Mouse (Mus musculus): Measurements from ENCODE around the gene Ttc13. TPM values are rescaled to one million over a fixed set of nuclear protein-coding genes. Genes with fewer than 3 reads are reported as not detected.

Ttc13 gene
- polyA plus RNA-seq, 1 experiment from 2014 or later, result 29.0 TPM

DNA sequence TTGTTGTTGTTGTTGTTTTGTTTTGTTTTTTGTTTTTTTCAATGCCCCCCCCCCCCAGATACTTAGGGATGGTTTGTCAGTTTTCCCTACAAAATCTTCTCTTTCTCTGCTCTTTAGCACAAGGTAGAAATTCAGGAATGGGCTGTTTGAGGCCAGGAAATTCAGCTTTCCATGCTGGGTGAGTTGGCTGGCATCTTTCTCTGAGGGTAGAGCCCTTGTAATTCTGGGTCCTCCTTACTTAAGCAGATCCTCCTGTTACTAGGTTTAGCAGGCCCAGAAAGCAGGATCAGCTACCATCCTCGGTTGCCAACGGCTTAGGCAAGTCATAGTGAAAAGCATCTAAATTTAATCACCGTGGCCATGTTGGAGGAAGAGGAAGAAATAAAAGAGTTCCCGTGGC, 90.9 kb downstream of the Ttc13 start:
- H3K4me3 ChIP-seq (replicated peaks; ENCODE audit: low read depth, low read length), result no peak overlapping the region
- no peak for TF ChIP-seq CTCF (IDR thresholded peaks at IDR 0.05; ENCODE audit: low read depth)
- H3K27me3 ChIP-seq (ENCODE audit: insufficient read depth, low read length), result no peaks in the 10 kb centered on the region
- H3K4me2 ChIP-seq (ENCODE audit: low read length), result no peak overlapping the region
- no peaks in the 10 kb centered on the region for H3K4me1 ChIP-seq (replicated peaks; ENCODE audit: insufficient read depth, low read length)
- H3K36me3 ChIP-seq (ENCODE audit: insufficient read depth, low read length), result 0 out of 2 replicates have a peak, but pooled peaks cover 3% of the 10 kb centered on the region
- no peak for DNase-seq (ENCODE audit: low spot score)
- H3K9ac ChIP-seq (ENCODE audit: low read depth, low read length), result no peak overlapping the region
- no peak for ATAC-seq (replicated peaks; ENCODE audit: low FRiP score, low read depth)
- WGBS, result 81% methylated on average over 4 of the region's 4 CpGs
- no peaks in the 10 kb centered on the region for H3K9me3 ChIP-seq (replicated peaks; ENCODE audit: low read length)
- H3K27ac ChIP-seq, result no peak overlapping the region

GRCm38 (mm10) chr8:124630489-124630888, 91.3 kb downstream of the Ttc13 start:
- no peak overlapping the region for H3K4me2 ChIP-seq (ENCODE audit: low read length)
- TF ChIP-seq CTCF (IDR thresholded peaks at IDR 0.05; ENCODE audit: low read depth), result no peak
- no peak for ATAC-seq (replicated peaks; ENCODE audit: low FRiP score, low read depth)
- no peak overlapping the region for H3K4me3 ChIP-seq (replicated peaks; ENCODE audit: low read depth, low read length)
- H3K36me3 ChIP-seq (ENCODE audit: insufficient read depth, low read length), result 0 out of 2 replicates have a peak, but pooled peaks cover 3% of the 10 kb centered on the region
- no peaks in the 10 kb centered on the region for H3K9me3 ChIP-seq (replicated peaks; ENCODE audit: low read length)
- peak; percentile 64 for DNase-seq (ENCODE audit: low spot score)
- no peaks in the 10 kb centered on the region for H3K4me1 ChIP-seq (replicated peaks; ENCODE audit: insufficient read depth, low read length)
- no peaks in the 10 kb centered on the region for H3K27me3 ChIP-seq (ENCODE audit: insufficient read depth, low read length)
- 72% methylated on average over 6 of the region's 6 CpGs for WGBS
- no peak overlapping the region for H3K9ac ChIP-seq (ENCODE audit: low read depth, low read length)
- H3K27ac ChIP-seq, result no peak overlapping the region

- H3K9ac ChIP-seq (ENCODE audit: low read depth, low read length), result no peak overlapping the region
- WGBS, result 89% methylated on average over 9 of the region's 9 CpGs
- H3K4me2 ChIP-seq (ENCODE audit: low read length), result no peak overlapping the region
- no peaks in the 10 kb centered on the region for H3K36me3 ChIP-seq (ENCODE audit: insufficient read depth, low read length)
- ATAC-seq (replicated peaks; ENCODE audit: low FRiP score, low read depth), result no peak
- no peaks in the 10 kb centered on the region for H3K9me3 ChIP-seq (replicated peaks; ENCODE audit: low read length)
- no peak for DNase-seq (ENCODE audit: low spot score)
- H3K4me1 ChIP-seq (replicated peaks; ENCODE audit: insufficient read depth, low read length), result no peaks in the 10 kb centered on the region
- no peak overlapping the region for H3K4me3 ChIP-seq (replicated peaks; ENCODE audit: low read depth, low read length)
- no peaks in the 10 kb centered on the region for H3K27me3 ChIP-seq (ENCODE audit: insufficient read depth, low read length)
- H3K27ac ChIP-seq, result no peak overlapping the region
- TF ChIP-seq CTCF (IDR thresholded peaks at IDR 0.05; ENCODE audit: low read depth), result no peak
These were observed 95.5 kb downstream of the Ttc13 start for GRCm38 (mm10) chr8:124626251-124626650.

Other genes starting within 250 kb of the Ttc13 start
- gene Cog2, start 201.2 kb downstream of the Ttc13 start, polyA plus RNA-seq (2015; fragmentation: Nextera tagmentation; extraction: Ambion mirVana), result 26.2 and 28.5 TPM in 2 replicates
- 15.8 and 22.8 TPM in 2 replicates for gene Agt, start 152.3 kb downstream of the Ttc13 start, polyA plus RNA-seq (2015; fragmentation: Nextera tagmentation; extraction: Ambion mirVana)
- gene Capn9, start 145.9 kb downstream of the Ttc13 start, polyA plus RNA-seq (2015; fragmentation: Nextera tagmentation; extraction: Ambion mirVana), result 0.20 and 0.24 TPM in 2 replicates
- 30.2 and 32.0 TPM in 2 replicates for gene 2310022B05Rik, start 58.6 kb downstream of the Ttc13 start, polyA plus RNA-seq (2015; fragmentation: Nextera tagmentation; extraction: Ambion mirVana)
- 18.5 and 19.9 TPM in 2 replicates for gene Arv1, start 156 bp upstream of the Ttc13 start, polyA plus RNA-seq (2015; fragmentation: Nextera tagmentation; extraction: Ambion mirVana)
- 4.8 and 5.2 TPM in 2 replicates for gene Fam89a, start 29.8 kb upstream of the Ttc13 start, polyA plus RNA-seq (2015; fragmentation: Nextera tagmentation; extraction: Ambion mirVana)
- gene Trim67, start 71.1 kb upstream of the Ttc13 start, polyA plus RNA-seq (2015; fragmentation: Nextera tagmentation; extraction: Ambion mirVana), result 0.04 TPM in 2 replicates
- gene Gnpat, start 141.1 kb upstream of the Ttc13 start, polyA plus RNA-seq (2015; fragmentation: Nextera tagmentation; extraction: Ambion mirVana), result 74.8 and 83.5 TPM in 2 replicates
- gene 2810004N23Rik, start 141.1 kb upstream of the Ttc13 start, polyA plus RNA-seq (2015; fragmentation: Nextera tagmentation; extraction: Ambion mirVana), result 33.3 and 36.6 TPM in 2 replicates
- gene Exoc8, start 175.7 kb upstream of the Ttc13 start, polyA plus RNA-seq (2015; fragmentation: Nextera tagmentation; extraction: Ambion mirVana), result 5.6 and 6.1 TPM in 2 replicates
- 7.9 and 8.3 TPM in 2 replicates for gene Sprtn, start 175.9 kb upstream of the Ttc13 start, polyA plus RNA-seq (2015; fragmentation: Nextera tagmentation; extraction: Ambion mirVana)
- 9.4 and 9.5 TPM in 2 replicates for gene Egln1, start 227.3 kb upstream of the Ttc13 start, polyA plus RNA-seq (2015; fragmentation: Nextera tagmentation; extraction: Ambion mirVana)

Data from kidney, postnatal 0 days (tissue).